Mouse (Mus musculus) limb, embryonic 11.5 days (tissue): ENCODE data around the gene Ms4a6d. TPM values are rescaled to one million over a fixed set of nuclear protein-coding genes. Genes with fewer than 3 reads are reported as not detected.
"Not testable (repeated sequence)": the region's sequence is repeated elsewhere in the genome, so short reads cannot be mapped to it uniquely, and the experiment has no call there.

ENCODE experiments used
- ATAC-seq: fragments of 200-750 bp; cut with Nextera tagmentation; 2 replicates; pipeline ENCODE4 v1.8.0; 2017; ENCODE audit warnings: low read depth; ENCODE audit not compliant: insufficient number of reproducible peaks, low FRiP score, low TSS enrichment
- DNase-seq: peaks from one replicate; pipeline ENCODE4 v3.0.0-alpha.2; 2015; ENCODE audit warnings: low spot score
- H3K27ac ChIP-seq: fragments of 300-500 bp; sonication (generic); replicated peaks from 2 replicates; pipeline ENCODE4 v1.5.1; 2014; ENCODE audit warnings: low read depth, mild to moderate bottlenecking, low read length
- H3K27me3 ChIP-seq: fragments of 300-500 bp; sonication (generic); 2 replicates; pipeline ENCODE4 v1.6.1; 2014; ENCODE audit warnings: mild to moderate bottlenecking, low read length, mixed read lengths; ENCODE audit not compliant: control insufficient read depth, insufficient read depth
- H3K36me3 ChIP-seq: fragments of 300-500 bp; sonication (generic); 2 replicates; pipeline ENCODE4 v1.6.1; 2014; ENCODE audit warnings: mild to moderate bottlenecking, low read length, moderate library complexity, mixed read lengths; ENCODE audit not compliant: control insufficient read depth, insufficient read depth
- H3K4me1 ChIP-seq: fragments of 300-500 bp; sonication (generic); 2 replicates; pipeline ENCODE4 v1.6.1; 2014; ENCODE audit warnings: low read length, mixed read lengths; ENCODE audit not compliant: control insufficient read depth, insufficient read depth
- H3K4me2 ChIP-seq: fragments of 300-500 bp; sonication (generic); 2 replicates; pipeline ENCODE4 v1.6.1; 2014; ENCODE audit warnings: low read depth, mild to moderate bottlenecking, moderate library complexity; ENCODE audit not compliant: severe bottlenecking
- H3K4me3 ChIP-seq: fragments of 300-500 bp; sonication (generic); 2 replicates; pipeline ENCODE4 v1.5.1; 2014; ENCODE audit warnings: low read depth, low read length
- H3K9ac ChIP-seq: fragments of 300-500 bp; sonication (generic); 2 replicates; pipeline ENCODE4 v1.6.1; 2014; ENCODE audit warnings: mild to moderate bottlenecking, low read length
- H3K9me3 ChIP-seq: fragments of 300-500 bp; sonication (generic); 2 replicates; pipeline ENCODE4 v1.6.1; 2016; ENCODE audit warnings: low read length; ENCODE audit not compliant: control insufficient read depth
- WGBS: fragments of 180-500 bp; shearing (Covaris S2); extraction: QIAGEN DNeasy Blood & Tissue Kit; methylation state at CpG from one replicate; pipeline ENCODE4 v1.1.7; 2014; 5-methylcytosine and 5-hydroxymethylcytosine counted together
- polyA plus RNA-seq: library from polyadenylated mRNA; unstranded; fragments of >200 nt; fragmentation: Nextera tagmentation; extraction: Ambion mirVana; gene quantifications from 2 replicates; pipeline ENCODE4 v1.2.1, GENCODE M21; 2014

Ms4a6d gene
- polyA plus RNA-seq, 1 experiment from 2014 or later, result 0.85 TPM

DNA sequence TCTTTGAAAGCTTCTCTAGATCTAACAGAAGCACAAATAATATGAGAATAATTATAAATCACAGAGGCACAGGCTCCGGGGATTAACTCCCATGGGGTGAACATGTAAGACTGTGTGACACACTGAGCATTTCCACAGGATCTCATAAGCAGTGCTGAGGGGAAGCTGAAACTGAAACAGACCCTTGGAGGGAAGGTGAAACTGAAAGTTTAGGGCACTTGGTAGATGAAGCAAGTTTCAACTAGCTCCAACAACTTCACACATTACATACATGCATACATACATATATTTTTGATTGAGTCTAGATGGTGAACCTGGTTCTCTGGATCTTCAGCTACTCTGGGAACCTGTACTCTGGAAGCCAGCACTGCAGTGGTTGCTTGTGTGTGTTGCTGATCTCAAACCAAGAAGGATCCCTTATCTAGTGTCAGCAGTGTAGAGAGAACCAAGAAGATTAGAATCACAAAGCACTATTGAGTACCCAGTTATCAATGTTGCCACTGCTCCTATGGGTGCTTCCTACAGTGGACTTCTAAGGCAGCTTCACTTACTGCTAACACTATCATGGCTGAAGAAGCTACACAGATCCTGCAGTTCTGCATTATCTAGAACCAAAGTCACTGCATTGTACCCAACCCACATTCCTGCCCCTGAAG lies 64.4 kb downstream of the Ms4a6d start:
- H3K9ac ChIP-seq, H3K36me3 ChIP-seq, DNase-seq, H3K4me1 ChIP-seq, H3K4me3 ChIP-seq, ATAC-seq, H3K27ac ChIP-seq, H3K4me2 ChIP-seq, H3K27me3 ChIP-seq, H3K9me3 ChIP-seq: not testable (repeated sequence)
- WGBS, result 88% methylated on average over 1 of the region's 1 CpGs

DNA sequence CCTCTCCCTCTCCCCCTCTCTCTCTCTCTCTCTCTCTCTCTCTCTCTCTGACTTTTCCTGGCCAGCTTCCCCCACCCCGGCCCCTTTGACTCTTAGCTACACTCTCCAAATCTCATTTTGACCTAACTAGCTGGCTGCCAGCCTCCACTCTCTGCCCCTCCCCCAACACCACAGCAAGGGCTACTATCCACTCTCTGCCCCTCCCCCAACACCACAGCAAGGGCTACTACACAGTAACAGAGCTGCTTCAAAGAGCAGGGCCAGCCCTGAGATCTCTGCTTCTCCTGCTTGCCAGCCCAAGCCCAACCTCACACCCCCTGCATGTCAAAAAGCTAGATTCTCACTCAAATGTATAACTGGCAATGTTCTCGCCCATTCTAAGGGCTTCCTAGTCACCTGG lies 67.3 kb downstream of the Ms4a6d start:
- Histone ChIP-seq H3K4me2 (no peak overlapping the region), H3K4me1 (no peaks in the 10 kb centered on the region), H3K9ac (no peak overlapping the region), H3K9me3 (no peaks in the 10 kb centered on the region), H3K27me3 (no peaks in the 10 kb centered on the region), H3K36me3 (no peaks in the 10 kb centered on the region), H3K27ac (no peak overlapping the region), H3K4me3 (no peak overlapping the region)
- 27% methylated on average over 1 of the region's 2 CpGs for WGBS
- peak; percentile 43 for DNase-seq
- ATAC-seq, result 0 out of 2 replicates have a peak, but pooled peaks have one; percentile 47

Other genes with a start within 250 kb of the Ms4a6d start
- 0.62 and 0.91 TPM in 2 replicates for gene Ms4a4a, start 229.3 kb downstream of the Ms4a6d start, polyA plus RNA-seq
- 0.30 TPM in 1 of 2 replicates, not detected in the other for gene Ms4a4c, start 200.1 kb downstream of the Ms4a6d start, polyA plus RNA-seq
- not detected in 2 replicates for gene Ms4a4b, start 161.3 kb downstream of the Ms4a6d start, polyA plus RNA-seq
- gene Ms4a6c, start 135.5 kb downstream of the Ms4a6d start, polyA plus RNA-seq, result 1.2 and 1.6 TPM in 2 replicates
- not detected in 2 replicates for gene Gm8369, start 118.9 kb downstream of the Ms4a6d start, polyA plus RNA-seq
- gene Ms4a6b, start 88.3 kb downstream of the Ms4a6d start, polyA plus RNA-seq, result 1.6 and 2.2 TPM in 2 replicates
- gene Ms4a4d, start 68.0 kb downstream of the Ms4a6d start, polyA plus RNA-seq, result 0.41 and 1.1 TPM in 2 replicates
- gene Ms4a2, start 18.9 kb upstream of the Ms4a6d start, polyA plus RNA-seq, result 0.36 TPM in 1 of 2 replicates, not detected in the other
- 0.40 TPM in 1 of 2 replicates, not detected in the other for gene Ms4a3, start 36.0 kb upstream of the Ms4a6d start, polyA plus RNA-seq
- gene Oosp2, start 55.7 kb upstream of the Ms4a6d start, polyA plus RNA-seq, result not detected in 2 replicates
- not detected in 2 replicates for gene Oosp1, start 86.3 kb upstream of the Ms4a6d start, polyA plus RNA-seq
- not detected in 2 replicates for gene Oosp3, start 92.2 kb upstream of the Ms4a6d start, polyA plus RNA-seq
- not detected in 2 replicates for gene Gif, start 142.7 kb upstream of the Ms4a6d start, polyA plus RNA-seq
- gene Mrpl16, start 165.5 kb upstream of the Ms4a6d start, polyA plus RNA-seq, result 54.5 and 55.1 TPM in 2 replicates
- 6.8 and 8.4 TPM in 2 replicates for gene Stx3, start 214.6 kb upstream of the Ms4a6d start, polyA plus RNA-seq
- gene Olfr1417, start 234.4 kb upstream of the Ms4a6d start, polyA plus RNA-seq, result not detected in 2 replicates